Mouse (Mus musculus): ENCODE data around the gene Elmod3. TPM values are rescaled to one million over a fixed set of nuclear protein-coding genes. Genes with fewer than 3 reads are reported as not detected.
A peak's percentile ranks its signal among the peaks of the same experiment; 100 is the strongest.

Gene Elmod3
- polyA plus RNA-seq (2012; rRNA removed) = 40.2 and 46.0 TPM in 2 replicates

GRCm38 (mm10) chr6:72597956-72598753 is at the start of gene Elmod3, which contains the start of gene Retsat:
TSS of gene Elmod3 (minus strand) at chr6:72598413.
TSS of gene Retsat (plus strand) at chr6:72598475.
- H3K4me3 ChIP-seq (ENCODE audit: control insufficient read depth, low read depth, low read length) = peak within 1 kb of the TSS; percentile 95
- peaks cover 12% of the 10 kb centered on the region for H3K4me1 ChIP-seq (ENCODE audit: control insufficient read depth, insufficient read depth, low read length)
- no peaks in the 10 kb centered on the region for H3K36me3 ChIP-seq (ENCODE audit: control insufficient read depth, insufficient read depth, low read length)
- H3K27me3 ChIP-seq (ENCODE audit: control insufficient read depth, insufficient read depth, low read length) = no peaks in the 10 kb centered on the region
- H3K27ac ChIP-seq (ENCODE audit: control insufficient read depth, insufficient read depth, low read depth, low read length) = peak within 1 kb of the TSS; percentile 86
- TF ChIP-seq POLR2A (IDR thresholded peaks at IDR 0.05; ENCODE audit: control insufficient read depth, low read depth, low read length) = peak; percentile 95
- TF ChIP-seq CTCF (IDR thresholded peaks at IDR 0.05; ENCODE audit: control insufficient read depth, insufficient read depth, insufficient replicate concordance, low read depth, low read length) = 0 out of 2 replicates have a peak, but pooled peaks have one; percentile 6

DNA sequence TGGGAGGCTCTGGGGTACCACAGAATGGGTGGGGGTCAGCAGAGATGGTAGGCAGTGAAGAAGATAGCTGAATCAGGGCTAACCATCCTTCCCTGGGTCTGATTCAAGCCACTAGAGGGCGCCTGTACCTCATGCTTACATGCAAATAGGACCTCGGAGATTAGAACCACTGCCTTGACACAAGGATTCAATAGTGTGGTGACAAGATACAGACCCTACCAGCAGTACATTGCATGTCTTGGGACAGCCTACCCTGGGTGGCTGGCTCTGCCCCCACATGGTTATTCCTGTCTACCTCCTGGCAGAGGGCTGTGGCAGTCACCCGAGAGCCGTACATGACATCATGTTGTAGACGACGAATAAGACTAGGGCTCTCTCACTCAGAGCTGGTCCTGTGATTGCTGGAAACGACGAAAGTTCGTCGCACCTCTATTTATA is 49.2 kb upstream of the Elmod3 start:
- no peaks in the 10 kb centered on the region for H3K4me1 ChIP-seq (ENCODE audit: control insufficient read depth, insufficient read depth, low read length)

GRCm38 (mm10) chr6:72645364-72645763 is 47.2 kb upstream of the Elmod3 start:
- Histone ChIP-seq H3K4me1 (ENCODE audit: control insufficient read depth, insufficient read depth, low read length) (no peaks in the 10 kb centered on the region), H3K4me3 (ENCODE audit: control insufficient read depth, low read depth, low read length) (no peak overlapping the region), H3K27me3 (ENCODE audit: control insufficient read depth, insufficient read depth, low read length) (no peaks in the 10 kb centered on the region), H3K27ac (ENCODE audit: control insufficient read depth, insufficient read depth, low read depth, low read length) (no peak overlapping the region), H3K36me3 (ENCODE audit: control insufficient read depth, insufficient read depth, low read length) (no peaks in the 10 kb centered on the region)
- TF ChIP-seq POLR2A (IDR thresholded peaks at IDR 0.05; ENCODE audit: control insufficient read depth, low read depth, low read length) = no peak
- TF ChIP-seq CTCF (IDR thresholded peaks at IDR 0.05; ENCODE audit: control insufficient read depth, insufficient read depth, insufficient replicate concordance, low read depth, low read length) = no peak

More for the DNA sequence above, 49.2 kb upstream of the Elmod3 start:
- Histone ChIP-seq H3K27ac (ENCODE audit: control insufficient read depth, insufficient read depth, low read depth, low read length) (no peak overlapping the region), H3K27me3 (ENCODE audit: control insufficient read depth, insufficient read depth, low read length) (no peaks in the 10 kb centered on the region), H3K4me3 (ENCODE audit: control insufficient read depth, low read depth, low read length) (no peak overlapping the region), H3K36me3 (ENCODE audit: control insufficient read depth, insufficient read depth, low read length) (no peaks in the 10 kb centered on the region)
- TF ChIP-seq CTCF (IDR thresholded peaks at IDR 0.05; ENCODE audit: control insufficient read depth, insufficient read depth, insufficient replicate concordance, low read depth, low read length) (peak; percentile 39; the same call in 1 of the 2 replicates), POLR2A (IDR thresholded peaks at IDR 0.05; ENCODE audit: control insufficient read depth, low read depth, low read length) (no peak)

DNA sequence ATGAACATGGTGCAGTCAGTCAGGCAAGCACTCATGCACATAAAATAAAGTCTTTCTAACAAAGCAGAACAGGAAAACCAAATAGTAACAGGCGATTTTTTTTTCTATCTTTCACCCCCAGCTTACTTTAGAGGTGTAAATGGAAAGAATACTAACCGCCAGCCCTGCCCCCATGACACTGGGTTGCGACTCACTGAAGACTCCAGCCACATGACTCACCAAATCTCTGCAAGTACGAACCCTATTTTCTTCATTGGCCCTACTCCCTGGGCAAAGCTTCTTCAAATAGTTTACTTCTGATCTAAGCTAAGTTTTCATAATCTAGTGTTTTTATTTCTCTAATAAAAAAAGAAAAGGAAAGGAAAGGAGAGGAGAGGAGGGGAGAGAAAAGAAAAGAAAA is 46.4 kb upstream of the Elmod3 start:
- Histone ChIP-seq H3K27me3 (ENCODE audit: control insufficient read depth, insufficient read depth, low read length) (no peaks in the 10 kb centered on the region), H3K4me1 (ENCODE audit: control insufficient read depth, insufficient read depth, low read length) (no peaks in the 10 kb centered on the region), H3K4me3 (ENCODE audit: control insufficient read depth, low read depth, low read length) (no peak overlapping the region), H3K36me3 (ENCODE audit: control insufficient read depth, insufficient read depth, low read length) (no peaks in the 10 kb centered on the region), H3K27ac (ENCODE audit: control insufficient read depth, insufficient read depth, low read depth, low read length) (no peak overlapping the region)
- no peak for TF ChIP-seq POLR2A (IDR thresholded peaks at IDR 0.05; ENCODE audit: control insufficient read depth, low read depth, low read length)
- no peak for TF ChIP-seq CTCF (IDR thresholded peaks at IDR 0.05; ENCODE audit: control insufficient read depth, insufficient read depth, insufficient replicate concordance, low read depth, low read length)

GRCm38 (mm10) chr6:72641218-72641954 is 43.2 kb upstream of the Elmod3 start:
- Histone ChIP-seq H3K36me3 (ENCODE audit: control insufficient read depth, insufficient read depth, low read length) (no peaks in the 10 kb centered on the region), H3K27me3 (ENCODE audit: control insufficient read depth, insufficient read depth, low read length) (no peaks in the 10 kb centered on the region), H3K27ac (ENCODE audit: control insufficient read depth, insufficient read depth, low read depth, low read length) (no peak overlapping the region), H3K4me3 (ENCODE audit: control insufficient read depth, low read depth, low read length) (no peak overlapping the region), H3K4me1 (ENCODE audit: control insufficient read depth, insufficient read depth, low read length) (no peaks in the 10 kb centered on the region)
- TF ChIP-seq CTCF (IDR thresholded peaks at IDR 0.05; ENCODE audit: control insufficient read depth, insufficient read depth, insufficient replicate concordance, low read depth, low read length) (no peak), POLR2A (IDR thresholded peaks at IDR 0.05; ENCODE audit: control insufficient read depth, low read depth, low read length) (no peak)

- no peak overlapping the region for H3K27ac ChIP-seq (ENCODE audit: control insufficient read depth, insufficient read depth, low read depth, low read length)
- H3K36me3 ChIP-seq (ENCODE audit: control insufficient read depth, insufficient read depth, low read length) = no peaks in the 10 kb centered on the region
- TF ChIP-seq CTCF (IDR thresholded peaks at IDR 0.05; ENCODE audit: control insufficient read depth, insufficient read depth, insufficient replicate concordance, low read depth, low read length) (no peak), POLR2A (IDR thresholded peaks at IDR 0.05; ENCODE audit: control insufficient read depth, low read depth, low read length) (no peak)
- no peaks in the 10 kb centered on the region; the same call in 1 of the 2 replicates for H3K4me1 ChIP-seq (ENCODE audit: control insufficient read depth, insufficient read depth, low read length)
- H3K4me3 ChIP-seq (ENCODE audit: control insufficient read depth, low read depth, low read length) = no peak overlapping the region
- H3K27me3 ChIP-seq (ENCODE audit: control insufficient read depth, insufficient read depth, low read length) = no peaks in the 10 kb centered on the region
Measured at GRCm38 (mm10) chr6:72636940-72637339, 38.7 kb upstream of the Elmod3 start.
